ENCODE assay signal across 10 mouse cellular contexts in genomic region chr12:113878826-113879225, GRCm38 (mm10).
A peak's percentile ranks its signal among the peaks of the same experiment; 100 is the strongest.
DNase-seq lines count a peak whose midpoint lies in the region; ATAC-seq lines count a peak whose summit lies in the region.
"Had no signal": no experiment of that assay in that cellular context is flagged by ENCODE, and none has a peak within 500 bp of the region (broad histone marks: within the 10 kb centered on the region; RNA-seq: fewer than 3 reads in every experiment).

No protein-coding gene starts in this region.

- intact Hi-C loops in left cerebral cortex, postnatal 36 days (cut with DNase I): no loop called here

- 22% methylated on average over 2 of the region's 2 CpGs for WGBS in kidney, embryonic 16.5 days

- no peaks in the 10 kb centered on the region for H3K27me3 ChIP-seq in kidney, embryonic 16.5 days (ENCODE audit: insufficient read depth, low read length)
- H3K27me3 ChIP-seq: heart, embryonic 15.5 days had no signal

- H3K4me2 ChIP-seq in kidney, embryonic 16.5 days (replicated peaks; ENCODE audit: low read depth, low read length): no peak overlapping the region
- H3K4me2 ChIP-seq: heart, embryonic 15.5 days had no signal

- peak; percentile 28 for DNase-seq in kidney, adult 18-20 months
- DNase-seq in 416B (ENCODE audit: low read depth) (peak; percentile 55), R1 (ENCODE audit: low read depth, low spot score) (peak; percentile 72)
- no peak for DNase-seq in left cerebral cortex, postnatal 36 days (ENCODE audit: low spot score in 2 of 2)
- DNase-seq in layer of hippocampus, postnatal 25 days (ENCODE audit: extremely low spot score in 1 of 2, low spot score in 1 of 2): no peak
- DNase-seq in frontal cortex, postnatal 36 days (ENCODE audit: low spot score in 2 of 2): no peak
- DNase-seq: right cerebral cortex, postnatal 4 days had no signal

- no peak overlapping the region for H3K9ac ChIP-seq in kidney, embryonic 16.5 days (replicated peaks; ENCODE audit: low read length)
- H3K9ac ChIP-seq: heart, embryonic 15.5 days had no signal

- H3K27ac ChIP-seq in kidney, embryonic 16.5 days (ENCODE audit: low read length): no peak overlapping the region
- H3K27ac ChIP-seq: heart, embryonic 15.5 days had no signal

- H3K9me3 ChIP-seq in kidney, embryonic 16.5 days (ENCODE audit: low read length): 0 out of 2 replicates have a peak, but pooled peaks cover 5% of the 10 kb centered on the region
- H3K9me3 ChIP-seq: heart, embryonic 15.5 days had no signal

- no peaks in the 10 kb centered on the region for H3K36me3 ChIP-seq in kidney, embryonic 16.5 days (ENCODE audit: insufficient read depth, low read length)
- H3K36me3 ChIP-seq: heart, embryonic 15.5 days had no signal

- ATAC-seq in kidney, embryonic 16.5 days (ENCODE audit: low FRiP score, low TSS enrichment): no peak
- peak; percentile 33; the same call in 1 of the 2 replicates for ATAC-seq in granulocyte monocyte progenitor cell, adult 5-6 weeks (replicated peaks; ENCODE audit: poor library complexity, severe bottlenecking)

- H3K4me1 ChIP-seq in kidney, embryonic 16.5 days (ENCODE audit: insufficient read depth, low read length): no peaks in the 10 kb centered on the region
- H3K4me1 ChIP-seq: heart, embryonic 15.5 days had no signal

- no peak overlapping the region for H3K4me3 ChIP-seq in kidney, embryonic 16.5 days (ENCODE audit: low read length)
- H3K4me3 ChIP-seq: heart, embryonic 15.5 days had no signal

Comparison
In these comparisons a context has a peak if more than half of its experiments do, and no peak if none do; other contexts are left out.
1. DNase-seq: peak in kidney, adult 18-20 months (single experiment), 416B (single experiment) and R1 (single experiment); none in left cerebral cortex, postnatal 36 days (0 of 2), layer of hippocampus, postnatal 25 days (0 of 2) and frontal cortex, postnatal 36 days (0 of 2).